Mouse (Mus musculus) erythroblast, embryonic 14.5 days (primary cell): Measurements from ENCODE around the gene Cdc42.

Source experiments
- GATA1 ChIP-seq: IDR thresholded peaks from 2 replicates; pipeline ENCODE4 v1.6.1; 2012; ENCODE audit warnings: low read length, inconsistent platforms, mixed read lengths
- TAL1 ChIP-seq: IDR thresholded peaks from 3 replicates; pipeline ENCODE4 v1.6.1; 2012; ENCODE audit warnings: low read length, inconsistent platforms, mixed read lengths

DNA sequence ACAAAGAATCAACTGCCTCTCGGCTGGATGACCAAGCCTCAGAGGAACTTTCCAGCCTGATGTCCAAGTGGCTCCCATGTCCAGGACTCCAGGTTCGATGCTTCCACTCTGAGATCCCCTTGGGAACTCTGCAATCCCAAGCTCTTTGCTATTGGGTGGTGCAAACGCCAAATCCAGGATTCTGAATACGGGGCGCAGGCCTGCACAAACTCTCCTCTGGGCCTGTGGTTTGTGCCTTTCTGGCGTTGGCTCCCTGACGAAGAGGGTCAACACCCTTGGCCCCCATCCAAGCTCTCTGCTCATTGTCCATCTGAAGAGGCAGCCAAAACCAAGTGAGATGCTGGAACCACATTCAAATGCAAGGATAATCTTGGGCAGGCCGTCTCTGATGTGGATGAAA is 59.1 kb downstream of the Cdc42 start:
- TF ChIP-seq GATA1 (no peak), TAL1 (no peak)
